Mouse (Mus musculus) retina, postnatal 1 day (tissue): ENCODE measurements around the gene Eya4.
A peak's percentile ranks its signal among the peaks of the same experiment; 100 is the strongest.

Source experiments
- DNase-seq: peaks from one replicate; pipeline ENCODE4 v3.0.0-alpha.2; 2012

The Eya4 gene

DNA sequence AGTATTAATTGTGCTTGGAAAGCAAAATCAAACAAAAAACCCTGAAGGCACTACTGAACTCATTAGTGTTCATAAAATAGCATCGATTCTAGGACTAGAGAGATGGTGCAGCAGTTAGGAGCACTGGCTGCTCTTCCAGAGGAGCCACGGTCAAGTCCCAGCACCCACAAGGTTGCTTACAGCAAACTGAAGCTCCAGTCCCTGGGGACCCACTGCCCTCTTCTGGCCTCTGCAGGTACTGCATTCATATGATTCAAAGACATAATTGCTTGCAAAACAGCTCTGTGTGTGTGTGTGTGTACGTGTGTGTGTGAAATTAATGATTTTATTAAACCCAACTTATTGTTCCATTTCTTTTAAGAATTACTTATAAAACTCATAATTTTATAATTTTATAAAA is 200.2 kb downstream of the Eya4 start:
- no peak for DNase-seq

DNA sequence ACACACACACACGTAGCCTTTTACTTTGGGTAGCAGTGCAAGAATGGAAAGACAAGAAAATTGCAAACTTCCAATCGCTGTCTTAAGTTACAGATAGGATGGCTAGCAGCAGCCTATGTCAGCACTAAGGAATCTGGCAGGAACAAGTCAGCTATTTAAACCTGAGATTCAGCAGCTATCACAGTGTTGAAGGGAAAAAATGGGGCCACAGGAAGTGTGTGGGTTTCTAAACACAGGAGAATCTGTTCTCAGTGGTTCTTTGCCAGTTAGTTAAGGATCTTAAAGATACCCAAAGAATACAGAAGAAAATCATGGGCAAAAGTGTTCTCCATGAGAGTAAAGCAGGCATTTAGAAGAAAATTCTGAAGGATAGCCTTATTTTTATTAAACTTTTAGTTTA is 206.0 kb downstream of the Eya4 start:
- DNase-seq = no peak

- DNase-seq = no peak
Measured at GRCm38 (mm10) chr10:23127947-23128346, 222.6 kb downstream of the Eya4 start.

- DNase-seq = peak; percentile 9
Measured at GRCm38 (mm10) chr10:23127151-23127550, 223.4 kb downstream of the Eya4 start.

GRCm38 (mm10) chr10:23126529-23126928 is 224.1 kb downstream of the Eya4 start:
- peak; percentile 79 for DNase-seq

DNA sequence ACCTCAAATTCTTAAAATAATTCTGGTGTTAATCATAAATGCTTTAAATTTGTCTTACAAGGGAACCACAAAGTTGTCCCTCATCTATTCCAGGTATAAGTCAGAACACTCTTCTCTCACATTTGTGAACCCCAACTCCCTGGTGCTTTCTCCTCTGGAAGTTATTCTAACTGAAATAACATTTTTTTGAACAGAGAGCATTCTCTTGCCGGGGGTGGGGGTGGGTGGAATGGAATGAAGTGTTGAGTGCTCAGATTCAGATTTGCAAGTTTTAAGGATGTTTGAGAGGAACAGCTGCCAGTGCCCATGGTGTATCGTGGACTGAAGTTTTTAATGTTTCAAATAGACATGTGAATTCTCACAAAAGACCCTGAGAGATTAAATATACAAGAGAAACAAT is 230.1 kb downstream of the Eya4 start:
- no peak for DNase-seq

GRCm38 (mm10) chr10:23116786-23117410 is 233.7 kb downstream of the Eya4 start:
- DNase-seq = peak; percentile 74

DNA sequence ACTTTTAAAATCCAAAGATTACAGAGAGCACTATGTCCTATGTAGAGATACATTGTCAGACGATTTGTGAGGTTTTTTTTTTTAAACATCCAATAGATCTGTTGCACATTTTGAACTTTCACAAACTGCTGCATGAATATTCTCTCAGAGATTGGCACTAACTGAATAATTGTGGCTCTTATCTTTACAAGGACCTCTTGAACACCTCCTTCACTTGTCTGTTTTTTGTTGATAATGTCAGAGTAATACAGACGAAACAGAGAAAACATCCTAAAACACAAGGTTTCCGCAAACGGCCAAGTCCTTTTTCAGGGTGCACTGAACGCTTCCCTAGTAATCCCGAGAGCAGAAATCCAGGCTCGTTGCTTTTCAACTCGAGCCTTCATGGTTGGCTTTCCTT is 234.5 kb downstream of the Eya4 start:
- no peak for DNase-seq

DNA sequence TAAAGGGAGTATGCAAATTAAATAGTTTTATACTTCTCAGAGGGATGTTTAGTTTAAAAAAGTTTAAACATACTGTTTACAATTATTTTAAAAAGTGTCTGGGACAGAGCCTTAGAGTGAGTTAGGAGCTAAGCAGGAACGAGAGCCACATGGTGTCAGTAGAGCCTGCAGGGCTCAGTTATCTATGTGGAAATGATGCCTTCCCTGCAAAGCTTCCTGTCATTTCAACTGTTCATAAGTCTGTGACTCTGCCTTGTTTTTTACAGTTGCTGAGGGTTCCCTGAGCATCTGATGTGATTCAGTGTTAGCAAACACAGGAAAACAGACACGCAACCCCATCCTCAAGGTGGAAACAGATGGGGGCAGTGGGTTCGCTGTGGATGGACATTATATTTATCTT is 235.3 kb downstream of the Eya4 start:
- peak; percentile 10 for DNase-seq

DNA sequence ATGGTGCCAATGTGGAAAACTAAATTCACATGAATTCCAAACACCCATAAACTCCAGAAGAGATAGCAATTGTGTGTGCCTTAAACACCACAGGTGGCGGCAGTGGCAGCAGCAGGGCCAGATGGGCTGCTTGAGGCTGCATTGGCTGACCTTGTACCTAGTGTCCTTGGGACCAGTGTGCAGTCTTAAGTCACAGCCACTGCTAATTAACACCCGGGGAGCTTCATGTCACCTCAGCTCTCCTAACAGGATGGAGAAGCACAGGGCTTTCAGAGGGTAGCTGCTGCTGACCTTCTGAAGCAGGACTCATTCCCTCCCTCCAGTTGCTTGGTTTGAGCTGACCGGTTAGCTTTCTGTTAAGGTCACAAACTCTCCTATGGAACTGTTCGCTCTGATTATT is 242.5 kb downstream of the Eya4 start:
- no peak for DNase-seq

GRCm38 (mm10) chr10:23092517-23092916 is 258.1 kb downstream of the Eya4 start:
- no peak for DNase-seq

- DNase-seq = peak; percentile 23
Measured at GRCm38 (mm10) chr10:23091552-23091951, 259.0 kb downstream of the Eya4 start.

DNA sequence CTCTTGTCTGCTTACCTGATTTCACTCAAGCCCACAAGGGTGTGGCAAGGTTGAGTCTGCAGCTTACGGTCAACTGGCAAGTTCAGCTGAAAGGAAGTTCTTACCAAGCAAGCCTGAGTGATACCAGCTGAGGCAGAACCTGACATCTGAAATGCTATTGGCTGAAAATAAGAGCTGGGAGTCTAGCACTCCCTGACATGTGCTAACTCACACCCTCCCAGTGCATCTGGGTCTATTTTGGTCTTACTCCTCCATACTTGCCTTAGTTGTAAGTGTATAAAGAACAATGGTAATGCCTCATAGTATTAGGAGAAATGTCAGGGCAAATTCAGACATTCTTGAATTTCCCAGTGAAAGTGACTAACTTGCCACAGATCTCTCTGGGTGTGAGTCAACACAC is 260.3 kb downstream of the Eya4 start:
- no peak for DNase-seq

GRCm38 (mm10) chr10:23089271-23089670 is 261.3 kb downstream of the Eya4 start:
- no peak for DNase-seq

DNA sequence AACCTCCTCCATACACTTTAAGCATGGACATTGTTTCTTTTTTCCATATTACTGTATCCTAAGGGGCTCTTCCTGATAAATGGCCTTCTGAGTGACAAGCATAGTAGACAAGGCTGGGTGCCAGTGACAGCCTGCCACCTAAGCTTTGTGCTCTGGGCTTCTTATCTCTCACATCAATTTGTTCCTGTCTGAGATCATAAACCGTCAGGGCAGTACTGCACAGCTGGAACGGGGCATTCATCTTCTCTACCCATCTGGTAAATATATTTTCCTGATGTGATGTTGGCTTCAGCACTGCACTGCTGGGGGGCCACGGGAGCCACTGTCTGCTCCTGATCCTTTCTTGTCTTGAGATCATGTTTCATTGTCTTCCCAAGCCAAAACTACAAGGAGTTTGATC is 261.8 kb downstream of the Eya4 start:
- no peak for DNase-seq

GRCm38 (mm10) chr10:23086352-23087215 is 264.0 kb downstream of the Eya4 start:
- DNase-seq = peak; percentile 67

- DNase-seq = no peak
Measured at GRCm38 (mm10) chr10:23081548-23081828, 269.1 kb downstream of the Eya4 start.

DNA sequence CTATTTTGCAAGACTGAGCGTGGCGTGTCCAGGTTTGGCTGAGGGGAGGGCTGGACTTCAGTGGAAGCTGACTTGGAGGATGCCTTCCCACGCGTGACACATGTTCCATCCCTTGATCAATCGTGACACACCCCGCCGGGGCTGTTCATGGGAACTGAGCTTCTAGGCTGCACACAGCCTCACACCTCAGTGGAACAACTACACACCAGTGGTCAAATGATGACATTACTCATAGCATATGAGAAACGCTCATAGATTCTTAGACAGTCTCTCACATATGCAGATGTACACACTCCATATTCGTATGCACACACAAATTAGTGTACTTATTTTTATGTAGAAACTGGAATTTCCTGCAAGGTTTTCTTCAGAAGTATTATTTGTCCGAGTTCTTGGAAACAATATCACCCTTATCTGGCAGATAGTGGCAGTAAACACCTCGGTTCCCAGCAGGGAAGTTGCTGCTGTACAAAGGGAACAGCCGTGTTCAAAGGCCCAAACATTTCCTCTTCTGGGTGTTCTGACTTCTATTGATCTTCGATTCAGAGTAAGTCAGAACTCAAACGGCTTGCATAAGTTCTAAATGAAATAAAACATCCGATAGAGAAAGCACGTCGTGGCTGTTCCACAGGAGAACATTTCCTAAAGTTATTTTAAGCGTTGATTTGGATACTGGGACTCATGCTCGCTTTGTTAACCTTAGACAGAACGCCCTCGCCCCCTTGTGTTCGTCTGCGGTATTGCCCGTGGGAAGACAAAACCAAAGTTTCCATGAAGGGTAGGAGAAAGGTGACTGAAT is 269.6 kb downstream of the Eya4 start:
- DNase-seq = peak; percentile 80

DNA sequence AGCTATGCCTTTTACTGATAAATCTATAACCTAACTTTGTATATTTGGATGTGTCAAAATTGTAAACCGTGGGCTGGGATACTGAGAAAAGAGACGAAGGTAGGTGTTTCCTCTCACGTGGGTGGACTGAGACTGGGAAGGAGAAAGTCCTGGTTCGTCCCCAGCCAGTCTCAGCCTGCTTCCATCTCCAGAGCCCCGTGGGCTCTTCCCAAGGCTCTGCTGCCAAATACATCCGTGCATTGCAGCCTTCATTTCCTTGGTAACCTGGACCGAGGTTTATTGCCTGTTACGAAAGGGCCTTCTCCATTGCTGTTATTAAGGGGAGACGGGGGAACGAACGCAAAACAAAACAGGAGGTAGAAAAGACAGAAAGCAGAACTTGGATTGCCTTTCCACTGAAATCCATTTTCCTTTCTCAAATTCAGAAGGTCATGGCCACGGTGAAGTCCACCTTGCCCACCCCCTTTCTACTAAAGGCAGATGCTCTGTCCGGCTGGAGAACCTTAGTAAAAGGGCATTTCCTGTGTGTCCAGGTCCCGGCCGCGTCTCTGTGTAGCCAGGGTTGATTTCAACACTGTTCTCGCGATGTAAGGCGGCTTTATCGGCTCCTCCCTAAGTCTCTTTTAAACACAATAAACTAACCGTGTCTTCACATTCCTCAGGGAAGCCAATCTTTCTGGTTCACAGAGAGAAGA is 273.7 kb downstream of the Eya4 start:
- no peak for DNase-seq

DNA sequence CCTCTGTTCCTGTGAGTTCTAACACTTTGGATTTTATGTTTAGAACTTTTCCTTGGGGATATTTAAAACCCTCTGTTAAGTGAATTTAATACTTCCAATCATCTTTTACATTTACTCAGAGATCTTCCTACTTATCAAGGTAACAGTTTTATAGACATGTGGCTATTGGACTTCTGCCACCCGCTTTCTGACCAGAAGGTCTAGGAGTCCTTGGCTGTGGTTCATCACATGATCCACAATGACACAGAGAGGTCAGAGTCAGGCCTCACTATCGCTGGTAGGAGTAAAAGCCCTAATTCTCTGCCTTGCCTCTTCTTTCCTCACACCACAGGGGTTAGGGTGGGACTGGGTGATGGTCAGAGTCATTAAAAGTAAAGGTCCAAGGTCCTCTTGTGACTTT is 277.2 kb downstream of the Eya4 start:
- DNase-seq = no peak

DNA sequence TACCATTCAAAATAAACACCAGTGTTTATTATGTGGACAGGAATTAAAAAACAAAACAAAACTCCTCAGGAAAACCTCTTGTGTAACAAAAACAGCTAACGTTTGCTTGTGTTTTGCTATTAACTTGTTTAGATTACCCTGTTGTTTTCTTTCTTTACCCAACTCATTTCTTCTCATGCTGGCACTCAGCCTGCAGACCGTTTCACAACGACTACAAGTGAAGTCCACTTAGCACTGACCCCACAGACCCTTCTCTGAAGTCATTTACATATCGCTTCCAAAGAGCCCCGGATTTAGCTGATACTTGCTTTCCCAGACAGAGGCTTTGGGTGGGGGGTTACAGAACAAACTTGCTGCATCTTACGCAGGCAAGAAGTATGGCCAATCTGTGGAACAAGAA is 286.9 kb downstream of the Eya4 start:
- DNase-seq = no peak

DNA sequence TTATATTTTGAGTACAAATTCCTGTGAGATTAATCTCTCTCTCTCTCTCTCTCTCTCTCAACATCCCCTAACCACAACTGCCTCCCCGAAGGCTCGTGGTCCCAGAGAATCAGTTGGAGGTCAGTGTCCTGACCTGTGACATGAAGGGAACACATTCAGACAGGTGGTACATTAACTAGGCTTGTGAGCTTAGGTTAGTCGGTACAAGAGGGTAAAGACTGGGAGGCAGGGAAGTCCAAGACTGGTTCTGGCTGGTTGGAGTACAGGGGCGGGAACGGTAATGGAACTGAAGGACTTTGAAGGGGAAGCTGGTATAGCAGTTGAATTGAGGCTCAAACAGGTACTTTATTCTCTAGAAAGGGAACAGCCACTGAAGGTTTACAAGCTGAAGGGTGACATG is 287.9 kb downstream of the Eya4 start:
- no peak for DNase-seq

GRCm38 (mm10) chr10:23060694-23061060 is 289.9 kb downstream of the Eya4 start:
- no peak for DNase-seq
